Mouse (Mus musculus) embryonic stem cell, embryonic (primary cell): ENCODE results near the gene Plod2.

Source experiments
- CTCF ChIA-PET, 4 experiments: fragments of 300-600 bp in 2 of 4; fragments of 350-600 bp in 2 of 4; sonication (Branson Sonifier 250); formaldehyde crosslinking; loops; one replicate each; lab custom pipeline; 2022; ENCODE audit warnings: inconsistent platforms in 2 of 4; lab: Charles Lee
- POLR2A ChIA-PET, 4 experiments: fragments of 300-600 bp in 2 of 4; fragments of 350-600 bp in 2 of 4; sonication (Branson Sonifier 250); formaldehyde crosslinking; loops; one replicate each; lab custom pipeline; 2022; ENCODE audit warnings: antibody characterized with exemption in 4 of 4, inconsistent platforms in 1 of 4; lab: Charles Lee

Plod2 gene

DNA sequence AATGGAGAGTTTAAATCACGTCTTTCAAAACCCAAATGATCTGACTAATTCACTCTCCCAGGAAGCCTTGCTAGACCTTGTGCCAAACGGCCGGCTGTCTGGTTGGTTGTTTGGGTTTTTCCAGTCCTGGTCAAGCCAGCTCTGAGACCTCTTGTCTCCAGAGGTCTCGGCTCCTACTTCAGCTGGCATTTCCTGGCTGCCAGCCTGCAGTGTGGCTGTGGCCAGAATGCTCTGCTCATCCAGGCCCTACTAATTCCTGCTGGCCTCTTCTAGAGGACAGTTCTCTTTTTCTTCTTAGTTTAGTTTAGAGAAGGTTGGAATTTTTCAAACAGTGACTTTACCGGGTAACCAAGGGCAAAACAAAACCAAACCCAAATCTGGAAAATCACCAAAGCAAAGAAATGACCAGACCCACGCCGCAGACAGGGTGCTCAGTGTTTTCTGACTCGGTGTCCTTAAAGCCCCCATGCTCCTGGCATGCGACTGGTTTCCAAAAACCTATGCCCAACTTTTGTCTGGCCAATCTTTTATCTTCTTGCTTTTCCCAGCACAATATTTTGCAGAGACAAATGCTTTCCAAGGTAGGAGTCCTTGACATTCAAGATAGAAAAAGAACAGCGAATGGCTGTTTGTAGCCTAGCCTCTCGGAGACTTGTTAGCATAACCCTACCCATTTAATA is 7.9 kb downstream of the Plod2 start:
- POLR2A ChIA-PET, result interaction anchor here in 3 of 4 experiments (1.1 to 2.9 kb wide), 3 partner anchors 8 to 9 kb away, joined by 4 to 14 read pairs (median 12); partner anchors contain the start of gene Plod2 (in 2 of the 3)
- CTCF ChIA-PET, result no interaction called here

GRCm38 (mm10) chr9:92550981-92551380 is 9.0 kb downstream of the Plod2 start:
- ChIA-PET POLR2A (interaction anchor here in 3 of 4 experiments (1.1 to 2.9 kb wide), 3 partner anchors 9 to 10 kb away, joined by 4 to 14 read pairs (median 12); partner anchors contain the start of gene Plod2 (in 2 of the 3)), CTCF (no interaction called here)

DNA sequence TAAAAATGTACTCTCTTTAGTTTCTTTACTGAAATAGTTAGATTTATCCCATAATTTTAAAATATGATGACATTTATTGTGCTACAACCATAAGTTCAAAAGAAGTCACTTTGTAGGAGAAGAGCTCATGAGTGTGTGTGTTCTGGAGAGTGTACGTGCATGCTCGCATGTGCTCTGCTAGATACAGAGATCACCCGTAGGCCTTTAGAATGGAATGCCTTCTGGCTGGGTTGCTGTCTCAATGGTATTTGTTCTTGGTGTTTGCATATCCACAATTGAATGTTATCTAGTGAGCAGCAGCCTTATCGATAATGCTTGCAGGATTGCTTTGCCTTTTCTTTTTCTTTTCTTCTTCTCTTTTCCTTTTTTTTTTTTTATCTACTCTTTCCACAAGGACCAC is 9.6 kb downstream of the Plod2 start:
- ChIA-PET CTCF (no interaction called here), POLR2A (interaction anchor here in 2 of 4 experiments (1.4 to 1.8 kb wide), 2 partner anchors 10 kb away, joined by 4 to 14 read pairs; partner anchors contain the start of gene Plod2 (in 2 of the 2))

DNA sequence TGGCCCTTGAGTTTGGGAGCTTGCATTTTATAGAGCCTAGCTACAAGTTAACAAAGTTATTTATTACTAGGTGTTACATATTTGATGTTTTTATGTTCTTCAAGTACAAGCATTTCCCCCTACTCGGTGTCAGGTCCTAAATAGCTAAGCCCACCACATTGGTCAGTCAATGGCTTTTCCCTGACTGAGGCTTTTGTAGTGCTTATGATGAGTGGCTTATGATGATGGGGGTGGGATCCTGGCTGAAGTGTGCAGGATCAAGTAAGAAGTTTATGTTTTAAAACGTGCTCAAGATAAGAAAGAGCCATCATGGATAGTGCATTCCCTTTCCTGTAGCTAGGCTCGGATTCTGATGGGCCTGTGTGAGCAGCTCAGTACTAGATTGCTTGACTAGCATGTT is 10.7 kb downstream of the Plod2 start:
- CTCF ChIA-PET, result no interaction called here
- POLR2A ChIA-PET, result interaction anchor here in 3 of 4 experiments (0.5 to 1.4 kb wide), 5 partner anchors 10 to 308 kb away, joined by 3 to 4 read pairs (median 4); partner anchors contain the start of gene Plod2 (in 2 of the 3)

- POLR2A ChIA-PET, result interaction anchor here in 3 of 4 experiments (0.5 to 1.8 kb wide), 6 partner anchors 9 to 490 kb away, joined by 3 to 8 read pairs (median 4); partner anchors contain the start of gene Plod2 (in 2 of the 3)
- CTCF ChIA-PET, result no interaction called here
These were observed 13.3 kb downstream of the Plod2 start for GRCm38 (mm10) chr9:92555006-92555958.

DNA sequence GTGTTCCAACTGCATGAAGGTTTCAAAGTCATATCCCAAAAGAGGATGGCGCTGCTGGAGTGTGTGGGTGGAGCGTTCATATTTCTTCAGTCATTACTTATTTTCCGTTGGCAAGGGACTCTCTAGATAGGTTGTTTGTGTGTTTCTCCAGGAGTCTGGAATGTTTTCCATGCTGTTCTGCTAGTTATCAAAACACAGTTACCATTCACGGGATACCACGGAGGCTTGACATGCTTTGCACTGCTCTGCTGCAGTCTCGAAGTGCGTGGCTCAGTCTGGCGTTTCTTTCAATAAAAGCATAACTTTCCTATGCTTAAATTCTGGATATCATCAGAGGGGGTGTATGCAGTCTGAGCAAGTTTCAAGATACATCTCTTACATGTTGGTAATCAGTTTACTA is 17.7 kb downstream of the Plod2 start:
- ChIA-PET POLR2A (interaction anchor here in 1 of 4 experiments (1.0 kb wide), 1 partner anchor 18 kb away, joined by 4 read pairs; no protein-coding TSS in a partner anchor), CTCF (no interaction called here)

- ChIA-PET CTCF (no interaction called here), POLR2A (interaction anchor here in 2 of 4 experiments (0.8 to 1.1 kb wide), 2 partner anchors 18 to 19 kb away, joined by 3 to 4 read pairs; partner anchors contain the start of gene Plod2 (in 1 of the 2))
These were observed 19.0 kb downstream of the Plod2 start for GRCm38 (mm10) chr9:92560840-92561547.

DNA sequence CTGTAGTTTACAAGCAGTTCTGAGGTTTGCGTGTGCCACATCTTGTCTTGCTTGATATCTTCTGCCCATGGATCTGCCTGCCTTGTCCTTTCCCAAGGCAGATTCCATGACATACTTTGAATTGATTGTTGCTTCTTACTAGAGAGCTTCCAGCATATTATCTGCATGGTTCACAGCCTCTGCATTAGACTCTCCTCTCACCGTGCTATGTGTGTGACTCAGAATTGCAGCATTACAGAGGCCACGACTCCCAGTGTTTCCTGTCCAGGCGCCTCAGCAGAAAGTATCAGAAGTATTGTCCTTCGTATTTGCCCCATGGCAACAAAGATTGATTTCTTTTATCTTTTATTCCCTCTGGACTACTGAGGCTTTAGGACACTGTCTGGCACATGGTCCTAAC is 20.4 kb downstream of the Plod2 start:
- ChIA-PET POLR2A (no interaction called here), CTCF (no interaction called here)

DNA sequence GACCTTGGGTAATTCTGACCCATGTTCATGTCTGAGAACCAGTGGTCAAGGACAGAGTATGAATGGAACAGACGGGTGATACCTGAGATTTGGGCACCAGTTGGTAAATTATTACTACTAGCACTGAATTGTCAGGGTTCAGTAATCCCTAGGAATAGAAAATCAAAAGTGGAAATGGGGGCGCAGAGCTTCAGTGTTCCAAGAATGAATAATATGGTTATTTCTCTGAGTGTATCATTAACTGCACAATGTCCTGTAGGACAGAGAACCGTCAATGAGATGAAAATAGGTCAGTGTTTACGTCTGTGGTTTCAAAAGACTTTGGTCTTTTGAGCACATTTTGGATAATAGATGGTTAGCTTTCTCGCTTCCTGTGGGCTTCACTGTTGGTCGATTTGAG is 21.3 kb downstream of the Plod2 start:
- ChIA-PET CTCF (no interaction called here), POLR2A (no interaction called here)

- POLR2A ChIA-PET, result interaction anchor here in 1 of 4 experiments (0.9 to 1.2 kb wide), 2 partner anchors 9 to 23 kb away, joined by 3 to 4 read pairs; no protein-coding TSS in a partner anchor
These were observed 22.4 kb downstream of the Plod2 start for GRCm38 (mm10) chr9:92564391-92564790.

DNA sequence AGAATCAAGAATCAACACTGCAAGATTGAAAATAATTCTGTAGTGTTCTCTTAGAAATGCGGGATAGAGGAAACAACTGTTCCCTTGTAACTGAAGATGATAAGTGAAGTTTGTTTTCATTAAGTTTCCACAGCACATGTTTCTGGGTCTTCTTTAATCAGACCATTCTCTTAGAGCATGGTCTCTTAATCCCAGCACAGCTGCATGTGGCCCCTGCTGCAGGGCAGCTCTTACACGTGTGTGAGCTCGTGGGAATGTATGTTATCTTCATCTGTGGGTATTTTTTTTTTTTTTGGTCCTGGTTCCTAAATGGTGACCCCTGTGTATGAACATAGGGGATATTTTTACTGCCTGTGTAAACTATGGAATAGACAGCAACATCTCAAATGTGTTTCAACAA is 24.2 kb downstream of the Plod2 start:
- ChIA-PET POLR2A (interaction anchor here in 2 of 4 experiments (1.3 to 1.9 kb wide), 2 partner anchors 24 to 25 kb away, joined by 3 to 8 read pairs; partner anchors contain the start of gene Plod2 (in 1 of the 2)), CTCF (no interaction called here)

More at GRCm38 (mm10) chr9:92564391-92564790, 22.4 kb downstream of the Plod2 start:
- CTCF ChIA-PET, result no interaction called here

DNA sequence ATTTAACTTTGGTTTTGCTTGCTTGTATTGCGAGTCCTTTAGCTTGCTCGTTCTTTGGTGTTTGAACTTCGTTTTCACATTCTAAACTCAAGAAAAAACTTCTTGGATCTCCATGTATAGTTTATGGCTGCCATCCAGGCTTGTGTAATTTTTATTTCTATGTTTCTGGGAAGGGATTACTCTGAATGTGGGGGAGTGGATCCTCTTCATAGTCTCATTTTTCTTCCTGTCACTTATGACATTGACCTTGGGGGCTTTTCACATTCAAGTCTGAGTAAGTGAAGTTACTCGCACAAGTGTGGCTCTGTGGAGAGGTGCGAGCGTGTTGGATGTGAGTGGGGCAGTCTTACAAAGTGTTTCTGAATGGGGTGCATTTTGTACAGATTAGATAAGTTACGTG is 25.5 kb downstream of the Plod2 start:
- POLR2A ChIA-PET, result interaction anchor here in 1 of 4 experiments (1.9 kb wide), 1 partner anchor 25 kb away, joined by 8 read pairs; the partner anchor contains the start of gene Plod2
- CTCF ChIA-PET, result no interaction called here

DNA sequence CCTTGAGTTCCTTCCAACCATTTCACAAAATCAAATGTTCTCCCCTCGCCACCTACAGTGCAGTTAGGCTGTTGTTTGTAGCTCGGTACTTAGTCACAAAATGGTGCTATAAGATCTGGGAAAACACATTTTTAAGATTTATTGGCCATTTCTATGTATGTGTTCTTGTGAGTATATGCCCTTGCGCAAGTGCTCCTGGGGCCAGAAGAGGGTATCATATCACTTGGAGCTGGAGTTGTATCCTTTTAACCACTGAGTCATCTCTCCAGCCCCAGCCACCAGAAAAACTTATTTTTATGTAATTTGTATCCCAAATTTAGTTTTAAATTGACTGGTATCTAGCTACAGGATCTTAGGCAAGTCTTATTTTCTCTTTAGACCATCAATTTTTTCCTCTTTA is 26.8 kb downstream of the Plod2 start:
- POLR2A ChIA-PET, result interaction anchor here in 1 of 4 experiments (0.9 kb wide), 1 partner anchor 27 kb away, joined by 3 read pairs; the partner anchor contains the start of gene Plod2
- CTCF ChIA-PET, result interaction anchor here in 1 of 4 experiments (0.6 kb wide), 1 partner anchor 1938 kb away, joined by 4 read pairs; no protein-coding TSS in a partner anchor

- CTCF ChIA-PET, result no interaction called here
- POLR2A ChIA-PET, result no interaction called here
These were observed 30.5 kb downstream of the Plod2 start for GRCm38 (mm10) chr9:92572376-92573108.

DNA sequence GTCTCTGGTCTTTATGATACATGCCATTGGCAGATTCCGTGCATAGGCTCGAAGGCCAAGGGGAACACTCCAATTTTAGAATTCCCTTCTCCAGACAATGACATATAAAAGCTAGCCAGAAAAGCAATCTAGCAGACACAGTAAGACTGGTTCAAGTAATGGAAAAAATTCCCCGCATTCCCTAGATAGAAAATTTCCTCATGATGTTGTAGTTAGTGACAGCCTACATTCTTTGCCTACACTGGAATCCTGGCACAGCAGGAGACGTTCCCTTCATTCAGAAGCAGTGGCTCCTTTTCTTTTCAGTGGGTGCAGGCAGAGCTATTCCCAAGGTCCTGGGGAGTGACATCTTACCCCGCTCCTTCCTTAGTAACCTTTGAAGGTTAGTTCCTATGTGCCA is 41.9 kb downstream of the Plod2 start:
- CTCF ChIA-PET, result no interaction called here
- POLR2A ChIA-PET, result interaction anchor here in 2 of 4 experiments (0.7 to 2.4 kb wide), 2 partner anchors 42 kb away, joined by 3 to 6 read pairs; partner anchors contain the start of gene Plod2 (in 2 of the 2)

DNA sequence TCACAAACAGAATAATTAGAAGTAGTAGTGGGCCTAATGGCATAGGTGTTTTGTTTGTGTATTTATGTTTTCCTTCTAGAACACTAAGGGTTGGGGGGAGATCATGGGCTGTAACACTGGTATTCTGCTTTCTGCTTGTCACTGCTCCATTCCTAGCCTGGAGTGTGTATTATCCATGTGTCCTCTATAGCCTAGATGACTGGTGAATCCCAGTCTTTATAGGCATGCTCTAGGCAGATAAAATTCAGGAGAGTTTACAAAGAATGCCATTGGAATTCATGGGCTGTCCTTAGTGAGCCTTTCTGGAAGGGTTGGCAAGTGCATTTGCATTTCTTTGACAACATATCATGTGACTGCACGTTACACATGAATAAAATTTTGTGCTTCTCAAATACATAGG is 44.0 kb downstream of the Plod2 start:
- POLR2A ChIA-PET, result interaction anchor here in 2 of 4 experiments (0.7 to 0.9 kb wide), 2 partner anchors 11 to 813 kb away, joined by 3 read pairs; no protein-coding TSS in a partner anchor

DNA sequence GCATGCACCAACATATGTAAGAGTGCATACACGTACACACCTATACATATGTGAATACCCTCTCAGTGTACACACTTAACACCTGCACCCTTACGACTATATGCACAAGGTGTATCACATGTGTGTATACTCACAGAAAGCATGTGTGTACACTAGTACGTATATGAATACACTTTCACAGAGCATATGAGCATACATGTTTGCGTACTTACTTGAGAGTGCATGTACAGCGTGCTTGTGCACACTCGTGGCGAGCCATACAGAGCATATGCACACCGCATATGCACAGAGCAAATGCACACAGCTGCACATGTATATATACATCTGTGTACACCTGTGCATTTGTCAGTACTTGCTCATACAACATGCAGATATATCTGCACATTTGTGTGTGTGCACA is 45.4 kb downstream of the Plod2 start:
- CTCF ChIA-PET, result no interaction called here

More for the DNA sequence above, 44.0 kb downstream of the Plod2 start:
- CTCF ChIA-PET, result no interaction called here

More for the DNA sequence above, 45.4 kb downstream of the Plod2 start:
- POLR2A ChIA-PET, result no interaction called here
